Mouse (Mus musculus) olfactory bulb, adult 2 months (tissue): Measurements from ENCODE around the gene Ghr.

Source experiments
- CTCF ChIP-seq: fragments of 200-500 bp; IDR thresholded peaks from 2 replicates; pipeline ENCODE4 v1.5.1; 2012; ENCODE audit warnings: low read depth, mild to moderate bottlenecking, low read length, moderate library complexity; ENCODE audit not compliant: insufficient read depth
- POLR2A ChIP-seq: fragments of 200-500 bp; IDR thresholded peaks from 2 replicates; pipeline ENCODE4 v1.6.1; 2012; ENCODE audit warnings: mild to moderate bottlenecking, low read depth, low read length, moderate library complexity; ENCODE audit not compliant: insufficient read depth

- TF ChIP-seq POLR2A (no peak), CTCF (no peak)
Observed at GRCm38 (mm10) chr15:3536309-3536900, 46.9 kb downstream of the Ghr start.
